Mouse (Mus musculus) CH12.LX (cell line): ENCODE data around the gene Lhx4. TPM values are rescaled to one million over a fixed set of nuclear protein-coding genes. Genes with fewer than 3 reads are reported as not detected.

Experiments used
- DNase-seq: peaks from one replicate; pipeline ENCODE4 v3.0.0-alpha.2; 2013; ENCODE audit errors: extremely low read depth
- H3K27ac ChIP-seq: 2 replicates; pipeline ENCODE4 v1.5.1; 2012; ENCODE audit warnings: low read depth, mild to moderate bottlenecking, control low read depth, moderate library complexity; ENCODE audit not compliant: insufficient read depth
- H3K27me3 ChIP-seq: replicated peaks from 2 replicates; pipeline ENCODE3; 2012; ENCODE audit warnings: inconsistent platforms
- H3K36me3 ChIP-seq, 2 experiments: replicated peaks in 1 of 2; 2 replicates each; pipeline versions ENCODE3 to v1.6.1; 2012; ENCODE audit warnings: inconsistent platforms in 1 of 2, low read length in 1 of 2, mild to moderate bottlenecking in 1 of 2, mixed read lengths in 1 of 2, moderate library complexity in 1 of 2; ENCODE audit not compliant: control insufficient read depth in 1 of 2, insufficient read depth in 1 of 2
- H3K4me1 ChIP-seq, 2 experiments: 2 replicates each; pipeline ENCODE4 v1.6.1; 2012; ENCODE audit warnings: inconsistent platforms in 1 of 2, moderate library complexity in 1 of 2; ENCODE audit not compliant: insufficient read depth in 2 of 2, control insufficient read depth in 1 of 2
- H3K4me2 ChIP-seq: 2 replicates; pipeline ENCODE4 v1.6.1; 2012; ENCODE audit warnings: low read depth, mild to moderate bottlenecking, control low read depth; ENCODE audit not compliant: poor library complexity, insufficient read depth, severe bottlenecking
- H3K4me3 ChIP-seq, 3 experiments: fragments of 150-350 bp in 1 of 3; sonication (generic) in 1 of 3; replicated peaks in 1 of 3; 2 replicates each; pipeline versions ENCODE3 to v1.5.1; 2011 to 2012; ENCODE audit warnings: low read depth in 2 of 3, low read length in 2 of 3, mild to moderate bottlenecking in 2 of 3, moderate library complexity in 2 of 3, control low read depth in 1 of 3, improper control_type of control experiment in 1 of 3, inconsistent platforms in 1 of 3, mixed read lengths in 1 of 3; ENCODE audit not compliant: poor library complexity in 1 of 3
- H3K79me2 ChIP-seq: replicated peaks from 2 replicates; pipeline ENCODE4 v1.6.1; 2012; ENCODE audit warnings: mild to moderate bottlenecking, moderate library complexity; ENCODE audit not compliant: control insufficient read depth, poor library complexity, insufficient read depth, severe bottlenecking; ENCODE audit errors: extremely low read depth
- H3K9ac ChIP-seq: 2 replicates; pipeline ENCODE4 v1.6.1; 2012; ENCODE audit warnings: low read depth, mild to moderate bottlenecking, control low read depth, moderate library complexity; ENCODE audit not compliant: insufficient read depth
- H3K9me3 ChIP-seq: replicated peaks from 2 replicates; pipeline ENCODE3; 2012; ENCODE audit warnings: low read length, inconsistent platforms, mixed read lengths
- BHLHE40 ChIP-seq: IDR thresholded peaks from 2 replicates; pipeline ENCODE4 v1.6.1; 2011; ENCODE audit warnings: mild to moderate bottlenecking, low read depth, low read length, improper control_type of control experiment
- CHD1 ChIP-seq: IDR thresholded peaks from 2 replicates; pipeline ENCODE4 v1.6.1; 2012; ENCODE audit warnings: low read depth, low read length, improper control_type of control experiment, inconsistent platforms
- E2F4 ChIP-seq: IDR thresholded peaks from 2 replicates; pipeline ENCODE4 v1.6.1; 2011; ENCODE audit warnings: low read depth, low read length, improper control_type of control experiment; ENCODE audit not compliant: insufficient replicate concordance
- EP300 ChIP-seq: IDR thresholded peaks from 2 replicates; pipeline ENCODE4 v1.6.1; 2011; ENCODE audit warnings: low read length, improper control_type of control experiment
- JUN ChIP-seq: IDR thresholded peaks from 2 replicates; pipeline ENCODE4 v1.6.1; 2011; ENCODE audit warnings: low read depth, mild to moderate bottlenecking, low read length, improper control_type of control experiment, moderate library complexity; ENCODE audit not compliant: insufficient read depth
- JUND ChIP-seq: conservative IDR thresholded peaks from 2 replicates; pipeline ENCODE4 v1.6.1; 2011; ENCODE audit warnings: low read depth, low read length, improper control_type of control experiment
- KAT2A ChIP-seq: IDR thresholded peaks from 2 replicates; pipeline ENCODE4 v1.6.1; 2012; ENCODE audit warnings: low read length, improper control_type of control experiment, inconsistent platforms; ENCODE audit not compliant: insufficient replicate concordance
- MEF2A ChIP-seq: IDR thresholded peaks from 2 replicates; pipeline ENCODE4 v1.6.1; 2014; ENCODE audit warnings: low read depth, mild to moderate bottlenecking, inconsistent platforms, low read length, improper control_type of control experiment, borderline replicate concordance
- NRF1 ChIP-seq: IDR thresholded peaks from 2 replicates; pipeline ENCODE4 v1.6.1; 2014; ENCODE audit warnings: low read depth, mild to moderate bottlenecking, inconsistent platforms, low read length, improper control_type of control experiment, moderate library complexity
- POLR2A ChIP-seq: IDR thresholded peaks from 2 replicates; pipeline ENCODE4 v1.6.1; 2011; ENCODE audit warnings: low read depth, mild to moderate bottlenecking, improper control_type of control experiment, low read length
- RAD21 ChIP-seq: IDR thresholded peaks from 2 replicates; pipeline ENCODE4 v1.6.1; 2011; ENCODE audit warnings: low read depth, mild to moderate bottlenecking, low read length, improper control_type of control experiment, moderate library complexity
- RCOR1 ChIP-seq: conservative IDR thresholded peaks from 2 replicates; pipeline ENCODE4 v1.6.1; 2012; ENCODE audit warnings: low read depth, mild to moderate bottlenecking, inconsistent platforms, low read length, improper control_type of control experiment
- SIN3A ChIP-seq: IDR thresholded peaks from 2 replicates; pipeline ENCODE4 v1.6.1; 2012; ENCODE audit warnings: low read length, improper control_type of control experiment, inconsistent platforms
- SMC3 ChIP-seq: IDR thresholded peaks from 2 replicates; pipeline ENCODE4 v1.6.1; 2011; ENCODE audit warnings: low read depth, low read length, improper control_type of control experiment
- TCF12 ChIP-seq: IDR thresholded peaks from 2 replicates; pipeline ENCODE4 v1.6.1; 2014; ENCODE audit warnings: low read depth, mild to moderate bottlenecking, inconsistent platforms, low read length, improper control_type of control experiment
- USF2 ChIP-seq: conservative IDR thresholded peaks from 2 replicates; pipeline ENCODE4 v1.6.1; 2011; ENCODE audit warnings: low read depth, low read length, improper control_type of control experiment
- ZC3H11A ChIP-seq: IDR thresholded peaks from 2 replicates; pipeline ENCODE4 v1.6.1; 2012; ENCODE audit warnings: low read depth, mild to moderate bottlenecking, inconsistent platforms, low read length, improper control_type of control experiment
- ZKSCAN1 ChIP-seq: IDR thresholded peaks from 2 replicates; pipeline ENCODE4 v1.6.1; 2012; ENCODE audit warnings: low read depth, inconsistent platforms, low read length, improper control_type of control experiment, borderline replicate concordance
- dilution Hi-C: fragments of 300-500 bp; cut with MboI; formaldehyde crosslinking; loops from 2 replicates; pipeline ENCODE4 v1.14.3; 2020; ENCODE audit warnings: low sequenced_read_pairs; ENCODE audit not compliant: extremely low pct_unique_long_range_greater_than_20kb, extremely low pct_ligation_motif_present
- in situ Hi-C: fragments of 300-500 bp; cut with MboI; formaldehyde crosslinking; loops from 3 replicates; pipeline ENCODE4 v1.14.3; 2019; ENCODE audit warnings: low sequenced_read_pairs, low pct_ligation_motif_present, low pct_unique_long_range_greater_than_20kb, mixed read lengths
- polyA plus RNA-seq: library from polyadenylated mRNA; unstranded; fragments of >175 nt; gene quantifications from 2 replicates; pipeline ENCODE4 v1.2.1, GENCODE M21; 2012; ENCODE audit warnings: low read depth; ENCODE audit not compliant: insufficient read length
- total RNA-seq, 2 experiments: library from RNA; depleted of rRNA; stranded (reverse); fragments of 300-350 nt in 1 of 2; fragments of >200 nt in 1 of 2; gene quantifications; 2 replicates each; pipeline ENCODE4 v1.2.3; 2012 to 2014

Lhx4 gene
- total and polyA plus RNA-seq, 3 experiments, result not detected

DNA sequence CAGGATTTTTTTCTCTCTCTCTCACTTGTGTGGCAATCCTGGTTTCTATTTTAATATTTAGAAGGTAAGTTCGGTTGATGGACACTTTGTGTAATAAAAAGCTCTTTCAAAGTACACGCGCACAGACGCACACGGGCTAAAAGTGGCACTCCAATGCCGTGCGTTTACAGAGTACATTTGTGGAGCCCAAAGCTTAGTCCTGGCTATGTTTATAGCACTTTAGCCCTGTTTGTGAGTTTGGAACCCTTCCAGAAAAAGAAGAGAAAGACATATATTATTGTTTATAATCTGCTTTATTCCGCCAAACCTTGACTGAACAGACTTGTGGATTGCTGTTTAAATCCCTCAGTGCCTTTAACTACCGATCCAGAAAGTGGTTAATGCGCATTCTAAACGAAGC lies 58.5 kb downstream of the Lhx4 start:
- in situ Hi-C loops (no loop called here), dilution Hi-C loops (no loop called here)
- Histone ChIP-seq H3K9ac (no peak overlapping the region), H3K4me2 (no peak overlapping the region), H3K36me3 (peaks cover 0 to 5% of the 10 kb centered on the region in 2 experiments), H3K9me3 (no peaks in the 10 kb centered on the region), H3K27me3 (no peaks in the 10 kb centered on the region), H3K79me2 (no peaks in the 10 kb centered on the region), H3K4me1 (peaks cover 0 to 6% of the 10 kb centered on the region in 2 experiments; a peak in 1 of 4 replicates), H3K4me3 (no peak overlapping the region), H3K27ac (no peak overlapping the region)
- no peak for DNase-seq
- no peak for TF ChIP-seq MEF2A
- no peak for TF ChIP-seq SMC3
- TF ChIP-seq USF2, result no peak
- no peak for TF ChIP-seq KAT2A
- TF ChIP-seq E2F4, result no peak
- TF ChIP-seq ZKSCAN1, result no peak
- no peak for TF ChIP-seq JUND
- no peak for TF ChIP-seq TCF12
- TF ChIP-seq NRF1, result no peak

DNA sequence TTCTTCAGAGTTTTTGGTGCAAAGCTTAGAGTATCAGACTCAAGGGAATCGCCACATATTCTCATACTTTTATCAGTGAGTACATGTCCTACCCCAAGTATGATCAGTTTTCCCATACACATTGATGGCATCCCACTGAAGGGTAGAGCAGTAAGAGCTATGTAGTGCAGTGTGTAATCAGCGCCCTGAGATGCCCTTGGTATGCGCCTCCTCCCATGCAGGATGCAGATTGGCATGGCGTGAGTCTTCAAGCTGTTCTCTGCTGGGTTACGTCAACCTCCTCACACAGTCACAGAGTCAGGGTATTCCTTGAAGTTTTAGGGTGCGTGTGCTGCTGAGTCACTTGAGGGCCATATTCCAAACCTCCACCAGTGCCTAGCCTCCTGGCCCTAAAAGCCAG lies 59.3 kb downstream of the Lhx4 start:
- TF ChIP-seq BHLHE40, result no peak
- no peak for TF ChIP-seq CHD1
- no peak for TF ChIP-seq EP300
- TF ChIP-seq SIN3A, result no peak
- TF ChIP-seq JUN, result no peak
- TF ChIP-seq ZKSCAN1, result no peak
- TF ChIP-seq ZC3H11A, result no peak
- TF ChIP-seq RCOR1, result no peak
- no peak for TF ChIP-seq RAD21
- TF ChIP-seq POLR2A, result no peak
- no peaks in the 10 kb centered on the region for H3K27me3 ChIP-seq
- no peak overlapping the region for H3K27ac ChIP-seq
- no peak overlapping the region for H3K4me2 ChIP-seq
- H3K4me3 ChIP-seq, result no peak overlapping the region
- H3K9me3 ChIP-seq, result no peaks in the 10 kb centered on the region
- no peak for DNase-seq
- H3K9ac ChIP-seq, result no peak overlapping the region
- H3K36me3 ChIP-seq, result peaks cover 0 to 5% of the 10 kb centered on the region in 2 experiments
- in situ Hi-C loops (no loop called here), dilution Hi-C loops (no loop called here)
- H3K4me1 ChIP-seq, result no peaks in the 10 kb centered on the region
- H3K79me2 ChIP-seq, result no peaks in the 10 kb centered on the region
